Mouse (Mus musculus) macrophage (primary cell): ENCODE measurements around the gene Cped1. TPM values are rescaled to one million over a fixed set of nuclear protein-coding genes. Genes with fewer than 3 reads are reported as not detected.

Experiments used
- H3K27ac ChIP-seq: fragments of 350-480 bp; formaldehyde crosslinking; 2 replicates; pipeline ENCODE4 v1.9.0; 2021
- H3K36me3 ChIP-seq: fragments of 350-480 bp; formaldehyde crosslinking; 2 replicates; pipeline ENCODE4 v1.9.0; 2021; ENCODE audit errors: inconsistent target
- H3K4me3 ChIP-seq: fragments of 350-480 bp; formaldehyde crosslinking; 2 replicates; pipeline ENCODE4 v1.9.0; 2021; ENCODE audit errors: inconsistent target
- H3K79me2 ChIP-seq: fragments of 350-480 bp; formaldehyde crosslinking; 2 replicates; pipeline ENCODE4 v1.9.0; 2021; ENCODE audit errors: inconsistent target
- WGBS: methylation state at CpG from one replicate; pipeline ENCODE4 v1.1.7; 2026; ENCODE audit warnings: inconsistent platforms; ENCODE audit not compliant: missing documents; 5-methylcytosine and 5-hydroxymethylcytosine counted together
- polyA plus RNA-seq: library from polyadenylated mRNA; stranded (reverse); fragments of 250-400 nt; gene quantifications from 3 replicates; pipeline ENCODE4 v1.2.4, GENCODE M21; 2018; ENCODE audit warnings: inconsistent platforms

Gene Cped1
- polyA plus RNA-seq, 1 experiment from 2014 or later: 1.5 TPM

GRCm38 (mm10) chr6:22168388-22168787 lies 182.7 kb downstream of the Cped1 start:
- no peak overlapping the region for H3K27ac ChIP-seq
- no peak overlapping the region for H3K4me3 ChIP-seq
- WGBS: 69% methylated on average over 2 of the region's 2 CpGs
- no peaks in the 10 kb centered on the region for H3K36me3 ChIP-seq
- H3K79me2 ChIP-seq: no peaks in the 10 kb centered on the region

- Histone ChIP-seq H3K4me3 (no peak overlapping the region), H3K27ac (no peak overlapping the region), H3K79me2 (no peaks in the 10 kb centered on the region), H3K36me3 (no peaks in the 10 kb centered on the region)
- 94% methylated on average over 8 of the region's 8 CpGs for WGBS
Observed at GRCm38 (mm10) chr6:22178721-22179295, 193.1 kb downstream of the Cped1 start.

- H3K27ac ChIP-seq: no peak overlapping the region
- no peaks in the 10 kb centered on the region for H3K36me3 ChIP-seq
- WGBS: 54% methylated on average over 10 of the region's 10 CpGs
- H3K79me2 ChIP-seq: no peaks in the 10 kb centered on the region
- H3K4me3 ChIP-seq: no peak overlapping the region
Observed at GRCm38 (mm10) chr6:22180316-22180715, 194.6 kb downstream of the Cped1 start.

GRCm38 (mm10) chr6:22186967-22187366 lies 201.3 kb downstream of the Cped1 start:
- no peaks in the 10 kb centered on the region for H3K36me3 ChIP-seq
- WGBS: 90% methylated on average over 8 of the region's 8 CpGs
- no peaks in the 10 kb centered on the region for H3K79me2 ChIP-seq
- H3K4me3 ChIP-seq: no peak overlapping the region
- H3K27ac ChIP-seq: no peak overlapping the region

GRCm38 (mm10) chr6:22189346-22190335 lies 203.9 kb downstream of the Cped1 start:
- Histone ChIP-seq H3K36me3 (no peaks in the 10 kb centered on the region), H3K79me2 (no peaks in the 10 kb centered on the region), H3K27ac (no peak overlapping the region), H3K4me3 (no peak overlapping the region)
- 94% methylated on average over 24 of the region's 24 CpGs for WGBS

- Histone ChIP-seq H3K79me2 (no peaks in the 10 kb centered on the region), H3K4me3 (no peak overlapping the region), H3K27ac (no peak overlapping the region), H3K36me3 (no peaks in the 10 kb centered on the region)
- WGBS: 97% methylated on average over 3 of the region's 3 CpGs
Observed at GRCm38 (mm10) chr6:22198603-22199002, 212.9 kb downstream of the Cped1 start.

GRCm38 (mm10) chr6:22199473-22199872 lies 213.8 kb downstream of the Cped1 start:
- Histone ChIP-seq H3K27ac (no peak overlapping the region), H3K4me3 (no peak overlapping the region), H3K36me3 (no peaks in the 10 kb centered on the region), H3K79me2 (no peaks in the 10 kb centered on the region)
- 86% methylated on average over 2 of the region's 2 CpGs for WGBS

- 93% methylated on average over 3 of the region's 3 CpGs for whole genome bisulfite sequencing
- no peaks in the 10 kb centered on the region for H3K36me3 ChIP-seq
- no peaks in the 10 kb centered on the region for H3K79me2 ChIP-seq
- H3K27ac ChIP-seq: no peak overlapping the region
- no peak overlapping the region for H3K4me3 ChIP-seq
Observed at GRCm38 (mm10) chr6:22200133-22200532, 214.4 kb downstream of the Cped1 start.

- Histone ChIP-seq H3K4me3 (no peak overlapping the region), H3K36me3 (no peaks in the 10 kb centered on the region), H3K79me2 (no peaks in the 10 kb centered on the region), H3K27ac (no peak overlapping the region)
- 100% methylated on average over 1 of the region's 3 CpGs for WGBS
Observed at GRCm38 (mm10) chr6:22201879-22202278, 216.2 kb downstream of the Cped1 start.

GRCm38 (mm10) chr6:22205030-22205750 lies 219.5 kb downstream of the Cped1 start:
- Histone ChIP-seq H3K79me2 (no peaks in the 10 kb centered on the region), H3K27ac (no peak overlapping the region), H3K4me3 (no peak overlapping the region), H3K36me3 (no peaks in the 10 kb centered on the region)
- WGBS: 95% methylated on average over 12 of the region's 12 CpGs

GRCm38 (mm10) chr6:22205751-22206121 lies 220.0 kb downstream of the Cped1 start:
- Histone ChIP-seq H3K36me3 (no peaks in the 10 kb centered on the region), H3K79me2 (no peaks in the 10 kb centered on the region), H3K4me3 (no peak overlapping the region), H3K27ac (no peak overlapping the region)
- 97% methylated on average over 7 of the region's 7 CpGs for whole genome bisulfite sequencing

GRCm38 (mm10) chr6:22206179-22206578 lies 220.5 kb downstream of the Cped1 start:
- no peak overlapping the region for H3K27ac ChIP-seq
- H3K79me2 ChIP-seq: no peaks in the 10 kb centered on the region
- WGBS: 96% methylated on average over 14 of the region's 14 CpGs
- H3K4me3 ChIP-seq: no peak overlapping the region
- H3K36me3 ChIP-seq: no peaks in the 10 kb centered on the region

GRCm38 (mm10) chr6:22206630-22207293 lies 221.0 kb downstream of the Cped1 start:
- 100% methylated on average over 5 of the region's 6 CpGs for WGBS
- H3K79me2 ChIP-seq: no peaks in the 10 kb centered on the region
- no peak overlapping the region for H3K27ac ChIP-seq
- H3K36me3 ChIP-seq: no peaks in the 10 kb centered on the region
- no peak overlapping the region for H3K4me3 ChIP-seq

- 85% methylated on average over 6 of the region's 6 CpGs for WGBS
- Histone ChIP-seq H3K4me3 (no peak overlapping the region), H3K79me2 (no peaks in the 10 kb centered on the region), H3K27ac (no peak overlapping the region), H3K36me3 (no peaks in the 10 kb centered on the region)
Observed at GRCm38 (mm10) chr6:22212158-22212557, 226.4 kb downstream of the Cped1 start.
